Mouse (Mus musculus) ES-E14 (cell line): ENCODE measurements around the gene Mlxip.

Source experiments
- CHD2 ChIP-seq: IDR thresholded peaks from 2 replicates; pipeline ENCODE4 v1.6.1; 2014; ENCODE audit warnings: mild to moderate bottlenecking, low read depth, low read length, inconsistent platforms
- HCFC1 ChIP-seq: IDR thresholded peaks from 2 replicates; pipeline ENCODE4 v1.6.1; 2012; ENCODE audit warnings: low read length, inconsistent platforms, borderline replicate concordance; ENCODE audit not compliant: insufficient read depth

- TF ChIP-seq HCFC1 = no peak
- no peak for TF ChIP-seq CHD2
Measured at GRCm38 (mm10) chr5:123379504-123379931, 15.1 kb upstream of the Mlxip start.
